Mouse (Mus musculus) lung, postnatal 0 days (tissue): ENCODE measurements at regions not wholly inside any gene's neighbourhood (a gene's known extent, or its start where the extent isn't known, plus 50 kb on each side); places are given as distances from the start of the nearest gene placed in this dataset.

Experiments used
- CTCF ChIP-seq: IDR thresholded peaks from 2 replicates; pipeline ENCODE4 v1.5.1; 2016; ENCODE audit warnings: antibody characterized with exemption, mild to moderate bottlenecking
- EP300 ChIP-seq: IDR thresholded peaks from 2 replicates; pipeline ENCODE4 v1.6.1; 2016; ENCODE audit warnings: antibody characterized with exemption, mild to moderate bottlenecking, control low read depth

DNA sequence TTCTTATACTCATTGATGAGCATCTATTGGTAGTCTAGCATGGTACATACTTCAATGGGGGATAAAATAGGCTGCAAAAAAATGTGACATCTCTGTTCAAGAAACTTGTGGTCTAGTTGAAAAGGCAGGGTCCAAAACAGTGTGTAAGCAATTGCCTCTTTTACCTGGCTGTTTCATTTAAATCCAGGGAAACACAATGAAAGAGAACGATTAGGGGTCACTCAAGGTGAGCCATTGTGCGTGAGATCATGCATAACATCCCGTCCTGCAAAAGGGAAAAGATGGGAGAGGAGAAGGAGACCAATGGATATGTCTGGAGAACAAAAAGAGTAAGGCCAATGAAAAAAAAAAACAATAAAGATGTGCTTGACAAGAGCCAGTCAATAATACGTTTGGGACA lies 93.6 kb upstream of the Olfm4 start:
- TF ChIP-seq EP300 = no peak
- TF ChIP-seq CTCF = no peak
